Mouse (Mus musculus) intestine, postnatal 0 days (tissue): ENCODE measurements at regions not wholly inside any gene's neighbourhood (a gene's known extent, or its start where the extent isn't known, plus 50 kb on each side); places are given as distances from the start of the nearest gene placed in this dataset.

Source experiments
- ATAC-seq: fragments of 200-750 bp; cut with Nextera tagmentation; 2 replicates; pipeline ENCODE4 v1.8.0; 2017; ENCODE audit warnings: mild to moderate bottlenecking, moderate TSS enrichment, moderate library complexity
- H3K27ac ChIP-seq: fragments of 300-500 bp; sonication (generic); 2 replicates; pipeline ENCODE4 v1.5.1; 2014; ENCODE audit warnings: mild to moderate bottlenecking, low read depth, low read length, moderate library complexity
- H3K27me3 ChIP-seq: fragments of 300-500 bp; sonication (generic); replicated peaks from 2 replicates; pipeline ENCODE4 v1.6.1; 2014; ENCODE audit warnings: low read length, mixed read lengths; ENCODE audit not compliant: control insufficient read depth, insufficient read depth
- H3K36me3 ChIP-seq: fragments of 300-500 bp; sonication (generic); 2 replicates; pipeline ENCODE4 v1.6.1; 2014; ENCODE audit warnings: mild to moderate bottlenecking, moderate library complexity; ENCODE audit not compliant: control insufficient read depth, insufficient read depth
- H3K4me1 ChIP-seq: fragments of 300-500 bp; sonication (generic); replicated peaks from 2 replicates; pipeline ENCODE4 v1.6.1; 2014; ENCODE audit warnings: antibody characterized with exemption, low read length, mixed read lengths; ENCODE audit not compliant: control insufficient read depth, insufficient read depth
- H3K4me2 ChIP-seq: fragments of 300-500 bp; sonication (generic); replicated peaks from 2 replicates; pipeline ENCODE4 v1.6.1; 2014; ENCODE audit warnings: low read depth, mild to moderate bottlenecking, moderate library complexity
- H3K4me3 ChIP-seq: fragments of 300-500 bp; sonication (generic); 2 replicates; pipeline ENCODE4 v1.5.1; 2014; ENCODE audit warnings: low read depth, low read length
- H3K9ac ChIP-seq: fragments of 300-500 bp; sonication (generic); 2 replicates; pipeline ENCODE4 v1.6.1; 2014; ENCODE audit warnings: mild to moderate bottlenecking, low read depth, low read length
- H3K9me3 ChIP-seq: fragments of 300-500 bp; sonication (generic); 2 replicates; pipeline ENCODE4 v1.6.1; 2016; ENCODE audit warnings: mixed run types; ENCODE audit not compliant: control insufficient read depth
- CTCF ChIP-seq: sonication (generic); IDR thresholded peaks from 2 replicates; pipeline ENCODE4 v1.5.1; 2016; ENCODE audit warnings: low read depth, mild to moderate bottlenecking, control low read depth, antibody characterized with exemption, moderate library complexity
- WGBS: fragments of 180-500 bp; shearing (Covaris S2); extraction: QIAGEN DNeasy Blood & Tissue Kit; methylation state at CpG from one replicate; pipeline ENCODE4 v1.1.7; 2014; 5-methylcytosine and 5-hydroxymethylcytosine counted together

GRCm38 (mm10) chr8:75291921-75292320, 78.2 kb downstream of the Rasd2 start:
- Histone ChIP-seq H3K27me3 (no peaks in the 10 kb centered on the region), H3K4me2 (no peak overlapping the region), H3K4me1 (no peaks in the 10 kb centered on the region), H3K9me3 (no peaks in the 10 kb centered on the region), H3K9ac (no peak overlapping the region), H3K36me3 (no peaks in the 10 kb centered on the region), H3K4me3 (no peak overlapping the region), H3K27ac (no peak overlapping the region)
- no peak for ATAC-seq
- WGBS: 71% methylated on average over 3 of the region's 3 CpGs
- TF ChIP-seq CTCF: no peak

- no peak for ATAC-seq
- Histone ChIP-seq H3K4me1 (no peaks in the 10 kb centered on the region), H3K9me3 (no peaks in the 10 kb centered on the region), H3K4me2 (no peak overlapping the region), H3K27ac (no peak overlapping the region), H3K27me3 (no peaks in the 10 kb centered on the region), H3K9ac (no peak overlapping the region), H3K36me3 (no peaks in the 10 kb centered on the region), H3K4me3 (no peak overlapping the region)
- 82% methylated on average over 8 of the region's 8 CpGs for WGBS
- no peak for TF ChIP-seq CTCF
Measured at GRCm38 (mm10) chr8:75289933-75290332, 76.2 kb downstream of the Rasd2 start.
